Mouse (Mus musculus) heart, postnatal 36 days (tissue): ENCODE results near the gene Fam155a. TPM values are rescaled to one million over a fixed set of nuclear protein-coding genes. Genes with fewer than 3 reads are reported as not detected.
"Not testable (repeated sequence)": the region's sequence is repeated elsewhere in the genome, so short reads cannot be mapped to it uniquely, and the experiment has no call there.

Experiments used
- DNase-seq, 2 experiments: peaks; one replicate each; pipeline ENCODE4 v3.0.0; 2021 to 2022
- intact Hi-C: fragments of 180-260 bp; cut with DNase I; formaldehyde crosslinking; loops from one replicate; pipeline ENCODE4 v1.15.1; 2025
- total RNA-seq, 2 experiments: library from RNA; stranded (reverse); gene quantifications; 2 replicates each; pipeline ENCODE4 v1.2.3; 2021

Fam155a gene
- total RNA-seq, 2 experiments from 2014 or later = not detected

DNA sequence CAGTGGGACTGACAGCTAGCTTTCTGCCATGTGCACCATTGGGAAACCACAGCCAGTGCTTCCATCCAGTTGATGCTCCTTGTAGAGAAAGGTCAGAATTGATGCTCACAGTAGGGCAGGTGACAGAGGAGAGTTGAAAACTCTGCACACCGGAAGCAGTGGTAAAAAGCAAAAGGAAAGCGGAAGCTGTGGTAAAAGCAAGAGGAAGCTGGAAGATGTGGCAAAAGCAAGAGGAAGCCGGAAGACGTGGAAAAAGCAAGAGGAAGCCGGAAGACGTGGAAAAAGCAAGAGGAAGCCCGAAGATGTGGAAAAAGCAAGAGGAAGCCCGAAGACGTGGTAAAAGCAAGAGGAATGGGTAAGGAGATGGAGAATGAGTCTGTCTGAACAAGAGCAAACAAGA is 354.8 kb downstream of the Fam155a start:
- intact Hi-C loops = no loop called here
- no peak for DNase-seq

DNA sequence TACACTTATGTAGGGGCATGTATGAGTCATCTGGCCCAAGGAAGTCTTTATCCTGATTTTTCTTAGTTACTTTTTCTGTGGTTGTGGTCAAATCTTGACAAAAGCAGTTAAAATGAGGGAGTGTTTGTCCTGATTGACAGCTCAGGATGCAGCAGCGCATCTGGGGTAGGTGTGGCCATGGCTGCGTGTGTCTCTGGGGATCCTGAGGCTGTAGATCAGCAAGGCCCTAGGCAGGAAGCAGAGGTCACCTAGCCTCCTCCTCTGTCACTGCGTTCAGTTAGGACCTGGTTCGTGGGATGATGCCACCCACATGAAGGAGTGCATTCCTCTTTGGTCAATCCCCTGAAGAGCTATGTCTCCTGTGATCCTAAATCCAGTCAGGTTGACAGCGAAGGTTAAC is 362.5 kb downstream of the Fam155a start:
- intact Hi-C loops = no loop called here
- DNase-seq = no peak

DNA sequence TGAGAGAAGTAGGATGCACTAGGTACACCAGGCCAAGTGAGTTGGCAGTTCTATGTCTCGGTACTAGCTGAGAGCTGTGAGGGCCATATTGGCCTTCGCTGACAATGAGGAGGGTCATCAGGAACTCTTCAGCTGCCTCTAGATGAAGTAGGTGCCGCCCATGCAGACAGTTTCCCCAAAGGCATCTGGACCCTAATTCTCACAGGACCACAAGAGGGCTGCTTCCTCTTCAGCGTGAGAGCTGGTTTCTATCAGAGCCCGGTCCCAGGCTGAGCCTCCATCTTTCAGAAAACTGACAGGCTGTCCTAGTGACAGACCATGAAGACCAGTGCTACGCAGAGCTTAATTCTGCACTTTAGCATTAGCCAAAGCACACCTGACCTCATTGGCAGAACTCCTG is 364.8 kb downstream of the Fam155a start:
- intact Hi-C loops = no loop called here
- DNase-seq = no peak

DNA sequence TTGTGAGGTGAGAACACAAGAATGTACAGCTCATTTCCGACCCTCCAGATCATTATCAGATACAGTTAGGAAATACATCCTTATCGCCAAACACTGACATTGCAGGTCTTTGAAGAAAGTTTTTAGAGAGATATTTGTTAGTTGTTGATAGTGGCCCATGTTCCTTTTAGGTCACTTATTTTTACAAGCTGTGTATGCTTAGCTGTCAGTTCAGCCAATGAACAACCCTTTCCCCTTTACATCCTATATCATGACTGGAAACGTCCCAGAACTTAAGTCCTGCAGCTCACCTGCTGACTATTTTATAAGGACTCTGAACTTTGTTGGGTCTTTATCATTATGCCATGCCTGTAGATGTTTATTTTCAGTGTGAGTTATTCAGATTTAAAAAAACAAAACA is 366.3 kb downstream of the Fam155a start:
- DNase-seq = no peak
- intact Hi-C loops = no loop called here

DNA sequence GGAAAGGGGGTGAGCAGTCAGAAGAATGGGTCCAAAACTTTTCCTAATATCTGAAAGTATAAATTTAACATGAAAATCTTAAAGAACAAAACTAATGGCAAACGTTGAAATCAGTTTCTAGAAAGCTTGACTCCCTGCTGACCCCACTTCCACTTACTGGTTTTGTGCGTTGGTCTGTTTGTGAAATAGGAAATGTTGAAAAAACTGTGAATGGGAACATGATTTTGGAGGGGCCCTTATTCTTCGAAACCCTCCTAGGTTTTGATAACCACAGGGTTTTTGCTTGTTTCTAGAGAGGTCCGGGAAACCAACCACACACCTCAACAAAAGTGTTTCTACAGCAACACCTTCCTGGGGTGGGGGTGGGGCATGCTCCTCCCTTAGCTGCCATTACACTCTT is 368.6 kb downstream of the Fam155a start:
- no peak for DNase-seq
- intact Hi-C loops = no loop called here

DNA sequence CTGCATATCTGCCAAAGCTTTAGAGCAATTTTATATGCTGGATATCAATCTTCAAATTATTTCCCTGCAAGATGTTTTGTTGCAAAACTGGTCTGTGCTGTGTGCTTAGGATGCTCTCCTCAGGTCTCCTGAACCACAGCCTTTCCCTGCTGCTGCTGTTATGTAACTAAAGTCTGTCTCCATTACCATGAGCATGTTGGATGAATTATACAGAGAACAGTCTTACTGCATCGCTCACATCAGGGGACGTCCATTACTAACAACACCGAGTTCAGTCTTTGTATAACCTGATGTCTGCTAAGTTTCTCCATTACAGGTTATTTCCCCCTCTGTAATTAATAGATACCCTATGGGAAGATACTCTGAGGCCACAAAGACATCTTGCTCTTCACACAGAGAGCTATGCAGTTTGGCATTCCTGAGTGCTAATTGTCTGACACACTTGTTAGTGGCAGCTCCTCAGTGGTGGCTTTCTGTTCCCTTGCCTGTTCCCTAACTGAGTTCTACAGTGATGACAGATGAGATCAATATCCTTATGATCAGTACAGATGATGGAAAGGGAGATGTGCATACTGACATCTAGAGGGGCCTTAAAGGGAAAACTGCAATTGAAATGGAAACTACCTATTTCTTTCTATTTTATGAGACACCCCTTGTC is 372.2 kb downstream of the Fam155a start:
- DNase-seq = no peak
- intact Hi-C loops = no loop called here

DNA sequence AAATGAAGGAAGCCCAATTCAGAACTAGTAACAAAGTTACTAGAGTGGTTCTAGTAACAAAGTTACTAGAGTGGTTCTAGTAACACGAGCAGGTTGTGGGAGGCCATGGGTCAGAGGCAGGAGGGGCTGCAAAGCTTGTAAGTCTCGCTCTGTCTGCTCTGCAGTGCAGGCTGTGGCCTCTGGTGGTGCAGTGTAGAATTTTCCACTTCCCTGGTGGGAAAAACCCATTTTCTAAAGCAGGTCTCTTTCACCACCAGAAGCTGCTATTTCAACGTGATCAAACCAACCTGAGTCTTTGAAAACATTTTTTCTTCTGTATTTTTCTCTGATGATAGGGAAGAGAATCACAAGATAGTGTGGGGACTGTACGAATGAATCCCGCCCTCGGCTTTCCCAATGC is 372.9 kb downstream of the Fam155a start:
- no peak for DNase-seq
- intact Hi-C loops = no loop called here

DNA sequence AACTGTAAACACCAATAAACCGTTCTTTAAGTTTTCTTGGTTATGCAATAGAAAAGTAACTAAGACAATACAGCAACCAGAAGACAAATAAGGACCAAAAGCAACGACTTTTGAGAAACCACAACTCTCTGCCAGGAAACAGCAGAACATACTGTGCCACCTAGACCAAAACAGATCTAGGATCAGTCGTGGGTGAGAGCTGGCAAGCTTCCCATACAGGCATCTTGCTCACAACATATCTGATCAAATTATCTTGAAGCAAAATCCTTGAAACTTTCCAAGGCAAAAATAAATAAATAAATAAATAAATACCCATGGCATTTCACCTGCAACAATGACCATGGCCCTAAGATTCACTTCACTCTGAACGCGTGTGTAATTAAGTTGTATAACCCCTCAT is 376.3 kb downstream of the Fam155a start:
- intact Hi-C loops = no loop called here
- no peak for DNase-seq

DNA sequence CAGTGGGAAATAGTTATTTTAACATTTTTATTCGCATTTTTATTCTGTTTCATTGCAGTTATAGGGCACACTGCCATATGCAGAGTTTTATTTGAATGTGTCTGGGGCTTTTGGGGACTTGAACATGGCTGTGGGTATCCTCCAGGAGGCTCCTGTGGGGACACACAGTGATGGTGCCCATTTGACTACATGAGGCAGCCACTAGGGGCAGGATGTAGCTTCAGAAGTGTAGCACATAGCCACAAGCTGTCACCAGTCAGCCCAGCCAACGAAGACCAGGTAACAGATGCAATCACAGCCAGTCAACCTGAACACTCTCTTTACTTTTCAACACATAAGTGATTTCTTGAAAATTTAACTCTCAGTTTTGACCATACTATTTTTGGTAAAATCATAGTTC is 377.7 kb downstream of the Fam155a start:
- intact Hi-C loops = no loop called here
- no peak for DNase-seq

DNA sequence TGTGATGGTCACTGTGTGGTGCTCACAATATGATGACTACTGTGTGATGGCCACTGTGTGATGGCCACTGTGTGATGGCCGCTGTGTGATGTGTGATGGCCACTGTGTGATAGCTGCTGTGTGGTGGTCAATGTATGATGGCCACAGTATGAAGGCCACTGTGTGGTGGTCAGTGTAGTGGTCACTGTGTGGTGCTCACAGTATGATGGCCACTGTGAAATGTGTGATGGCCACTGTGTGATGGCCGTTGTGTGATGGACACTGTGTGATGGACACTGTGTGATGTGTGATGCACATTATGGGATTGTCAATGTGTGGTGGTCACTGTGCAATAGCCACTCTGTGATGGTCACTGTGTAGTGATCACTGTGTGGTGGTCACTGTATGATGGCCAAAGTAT is 380.7 kb downstream of the Fam155a start:
- DNase-seq, intact Hi-C loops: not testable (repeated sequence)

DNA sequence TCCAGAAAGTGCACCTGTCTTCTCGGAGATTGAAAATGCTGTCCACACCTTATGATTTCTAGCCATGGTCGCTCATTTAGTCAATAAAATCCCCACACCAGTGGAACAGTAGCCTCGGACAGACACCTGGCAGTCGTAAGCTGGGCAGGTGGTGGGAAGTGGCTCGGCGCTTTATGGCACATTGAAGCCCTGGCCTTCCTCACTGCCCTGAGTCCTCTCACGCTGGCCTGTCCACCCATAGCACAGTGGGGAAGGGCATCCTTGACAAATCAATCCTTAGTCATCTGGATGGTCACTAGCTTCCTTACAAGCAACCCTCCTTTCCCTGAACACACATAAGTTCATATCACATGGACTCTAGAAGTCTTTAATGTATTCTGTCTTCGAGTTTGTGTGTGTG is 401.8 kb downstream of the Fam155a start:
- intact Hi-C loops = no loop called here
- DNase-seq = no peak

DNA sequence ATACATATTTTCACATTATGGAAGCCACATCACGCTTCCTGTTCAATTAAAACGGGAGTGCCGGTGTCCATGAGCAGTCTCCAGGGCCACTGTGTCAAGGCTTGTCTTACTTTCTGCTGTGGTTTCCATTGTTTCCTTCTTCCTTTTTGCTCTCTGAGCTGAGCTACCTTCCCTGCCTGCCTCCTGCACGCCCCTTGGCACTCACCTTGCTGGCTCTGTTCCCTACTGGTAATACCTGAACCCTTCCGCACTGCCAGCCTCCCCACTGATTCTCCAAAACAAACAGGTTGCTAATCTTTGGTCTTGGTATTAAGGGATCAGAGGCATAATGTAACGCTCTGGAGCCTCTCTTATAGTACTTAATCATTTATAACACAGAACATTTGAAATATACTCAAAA is 403.2 kb downstream of the Fam155a start:
- intact Hi-C loops = no loop called here
- DNase-seq = no peak

DNA sequence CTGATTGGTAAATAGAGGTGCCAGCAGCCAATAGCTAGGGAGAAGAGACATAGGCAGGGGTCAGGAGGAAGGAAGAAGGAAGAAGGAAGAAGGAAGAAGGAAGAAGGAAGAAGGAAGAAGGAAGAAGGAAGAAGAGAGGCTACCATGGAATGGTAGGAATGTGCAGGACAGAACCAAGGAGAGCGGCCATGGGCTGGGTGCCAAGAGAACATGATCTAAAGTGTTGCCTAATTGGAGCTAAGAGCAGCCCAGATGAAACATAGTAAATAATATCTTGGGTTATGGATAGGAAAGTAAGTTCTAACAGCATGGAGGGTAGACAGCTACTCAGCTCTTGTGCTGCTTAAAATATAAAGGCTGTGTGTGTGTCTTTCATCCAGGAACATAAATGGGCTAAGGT is 405.6 kb downstream of the Fam155a start:
- DNase-seq = no peak
- intact Hi-C loops = no loop called here

DNA sequence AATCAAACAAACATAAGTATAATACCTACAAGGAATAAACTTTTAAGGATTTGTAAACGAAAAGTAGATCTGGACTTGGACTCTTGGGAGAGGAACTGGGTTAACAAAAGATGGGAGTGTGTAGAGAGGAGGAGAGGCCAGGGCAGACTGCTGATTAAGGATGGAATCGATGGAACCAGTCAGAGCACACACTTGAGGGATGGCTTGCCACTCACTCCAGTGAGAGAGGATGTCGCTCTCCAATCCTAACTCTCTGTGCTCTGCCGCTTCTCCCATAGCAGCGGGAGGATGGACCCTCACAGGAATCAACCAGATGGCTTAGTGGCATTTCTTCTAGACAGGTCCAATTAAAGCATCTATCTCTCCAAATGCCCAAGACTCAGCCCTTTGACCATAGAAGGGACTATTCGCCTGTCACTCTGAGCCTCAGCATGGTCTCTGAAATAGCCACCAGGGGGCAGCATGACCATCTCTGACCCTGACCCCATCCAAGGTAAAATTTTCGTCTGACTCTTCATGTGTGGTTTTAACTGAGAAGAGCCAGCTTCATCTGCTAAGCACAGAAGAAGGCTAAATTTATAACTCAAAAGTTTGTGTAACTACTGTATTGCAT is 422.3 kb downstream of the Fam155a start:
- intact Hi-C loops = loop anchor here (5.0 kb wide), 1 partner anchor 589 kb away; no protein-coding TSS in a partner anchor
- DNase-seq = peak; percentile 4 to 9

DNA sequence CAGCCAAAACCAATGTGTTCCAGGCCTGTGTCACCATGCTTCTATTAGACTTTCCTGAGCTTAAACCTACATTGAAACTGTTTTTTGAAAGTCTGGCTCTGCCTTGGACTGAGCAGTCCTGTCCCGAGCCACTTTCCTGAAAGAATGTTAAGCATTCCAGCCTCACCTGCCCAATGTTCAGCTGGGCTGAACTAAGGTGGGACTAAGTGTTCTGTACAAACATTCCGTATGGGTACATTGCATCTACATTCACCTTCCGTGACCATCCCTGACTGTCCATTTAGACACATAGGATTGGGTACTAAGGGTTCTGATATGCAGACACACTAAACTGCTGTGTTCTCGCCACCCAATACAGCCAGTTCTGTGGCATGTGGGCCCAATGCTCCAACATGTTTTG is 423.8 kb downstream of the Fam155a start:
- intact Hi-C loops = loop anchor here (5.0 kb wide), 1 partner anchor 590 kb away; no protein-coding TSS in a partner anchor
- no peak for DNase-seq

DNA sequence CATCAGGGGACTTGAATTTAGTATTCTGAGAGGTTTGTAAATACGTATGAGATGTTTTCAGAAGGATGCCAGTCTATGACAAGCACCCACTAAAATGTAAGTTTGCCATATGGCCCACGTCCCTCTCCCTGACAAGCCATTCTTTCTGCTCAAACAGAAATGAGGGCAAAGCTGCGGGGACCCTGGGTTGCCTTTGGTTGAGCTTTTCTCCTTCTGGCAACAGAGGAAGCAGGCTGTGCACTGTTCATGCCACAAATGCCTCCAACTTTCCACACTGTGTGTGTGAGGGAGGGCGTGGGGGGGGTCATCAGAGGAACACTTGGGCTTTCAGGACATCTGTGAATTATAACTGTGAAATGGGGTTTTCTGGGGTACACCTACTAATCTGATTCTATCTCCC is 426.8 kb downstream of the Fam155a start:
- DNase-seq = no peak
- intact Hi-C loops = no loop called here

DNA sequence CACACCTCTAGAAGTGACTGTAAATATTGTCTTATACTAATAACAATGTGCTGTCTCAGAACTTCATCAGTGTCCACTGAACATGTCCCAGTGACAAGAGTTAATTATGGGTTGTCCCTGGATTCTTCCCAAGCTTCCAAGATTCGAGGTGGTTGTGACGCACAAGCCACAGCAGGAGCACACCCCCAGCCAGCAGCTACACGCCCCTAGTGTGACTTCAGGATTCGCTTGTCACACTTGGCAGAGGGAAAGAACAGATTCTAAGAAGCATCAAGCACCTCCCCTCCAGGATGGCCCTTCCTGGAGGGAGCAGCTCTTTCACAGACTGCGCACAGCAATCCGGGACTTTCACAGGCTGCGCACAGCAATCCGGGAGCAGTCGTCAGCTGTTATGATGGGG is 428.0 kb downstream of the Fam155a start:
- DNase-seq = no peak
- intact Hi-C loops = no loop called here

DNA sequence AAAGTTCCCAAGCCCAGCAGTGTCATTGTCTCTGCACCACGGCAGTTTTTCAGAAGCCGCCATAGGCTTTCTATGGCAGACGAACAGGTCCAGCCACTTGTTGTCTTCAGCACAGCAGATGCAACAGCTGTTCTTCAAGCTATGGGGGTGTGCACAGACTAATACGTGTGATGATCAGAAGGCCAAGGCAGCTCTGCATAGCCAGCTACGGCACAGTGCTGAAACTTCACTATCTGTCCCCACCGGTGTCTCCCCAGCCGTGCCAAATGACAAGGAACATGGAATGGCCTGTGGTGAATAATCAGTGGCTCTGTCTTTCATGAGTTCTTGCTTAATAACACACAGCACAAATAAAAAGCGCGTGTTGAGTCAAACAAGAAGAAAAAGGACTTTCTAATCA is 428.4 kb downstream of the Fam155a start:
- intact Hi-C loops = no loop called here
- DNase-seq = no peak

DNA sequence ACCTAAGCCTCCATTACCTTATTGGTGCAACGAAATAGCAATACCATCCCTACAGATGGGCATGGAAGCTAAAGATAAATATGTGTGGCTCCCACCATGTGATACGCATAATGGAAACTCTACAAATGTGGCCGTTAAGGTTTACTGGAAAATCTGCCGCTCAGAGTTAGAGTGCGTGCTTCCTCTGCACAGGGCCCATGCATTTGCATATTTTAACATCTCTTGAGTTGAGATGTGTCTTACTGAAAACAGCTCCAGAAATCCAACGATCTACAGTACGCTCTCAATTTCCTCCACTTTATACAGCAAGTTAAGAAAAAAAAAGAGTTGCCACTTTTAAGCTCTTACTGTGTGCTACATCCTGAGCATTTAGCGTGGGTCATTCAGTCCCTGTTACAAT is 433.1 kb downstream of the Fam155a start:
- no peak for DNase-seq
- intact Hi-C loops = no loop called here

DNA sequence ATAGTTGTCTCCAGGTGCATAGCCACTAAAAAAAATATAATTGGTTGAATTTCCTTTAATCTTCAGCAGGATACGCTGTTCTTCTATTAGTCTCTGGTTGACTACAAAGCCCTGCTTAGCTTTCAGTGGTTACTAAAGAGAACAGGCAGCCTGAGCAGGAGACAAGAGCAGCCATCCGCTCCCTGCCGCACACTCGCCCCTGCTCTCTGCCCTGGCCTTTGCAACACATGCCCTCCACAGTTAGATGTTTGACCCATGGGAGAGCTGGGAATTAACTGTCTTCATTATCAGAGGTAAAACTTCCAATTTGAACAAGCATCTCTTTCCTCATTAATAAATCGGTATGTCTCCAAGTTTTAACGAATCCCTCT is 435.0 kb downstream of the Fam155a start:
- intact Hi-C loops = no loop called here
- DNase-seq = no peak

DNA sequence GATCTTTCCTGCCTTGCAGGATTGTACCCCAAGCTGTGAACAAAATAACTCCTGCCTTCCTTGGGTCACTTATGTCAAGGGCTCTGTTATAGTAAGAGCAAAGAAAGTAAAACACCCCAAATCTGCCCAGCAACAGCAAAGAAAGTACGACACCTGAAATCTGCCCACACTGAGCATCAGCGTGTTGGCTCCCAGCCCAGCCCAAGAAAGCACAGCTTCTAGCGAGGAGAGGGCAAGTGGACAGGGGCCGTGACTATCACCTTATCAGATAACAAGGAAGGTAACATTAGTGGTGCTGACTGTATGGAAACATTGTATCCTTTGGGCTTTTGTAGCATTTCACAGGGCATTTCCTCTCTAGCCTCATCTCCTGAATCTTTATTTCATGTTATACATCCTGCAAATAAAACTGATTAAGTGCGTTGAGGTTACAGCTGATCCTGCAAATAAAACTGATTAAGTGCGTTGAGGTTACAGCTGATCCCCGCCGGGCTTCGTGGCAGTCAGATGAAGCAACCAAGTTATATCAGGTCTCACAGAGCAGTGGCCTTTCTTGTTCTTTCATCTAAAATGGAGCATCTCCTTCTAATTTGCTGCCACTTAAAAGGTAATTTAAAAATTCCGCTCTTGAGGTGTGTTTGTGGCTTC is 435.6 kb downstream of the Fam155a start:
- DNase-seq = no peak
- intact Hi-C loops = no loop called here

DNA sequence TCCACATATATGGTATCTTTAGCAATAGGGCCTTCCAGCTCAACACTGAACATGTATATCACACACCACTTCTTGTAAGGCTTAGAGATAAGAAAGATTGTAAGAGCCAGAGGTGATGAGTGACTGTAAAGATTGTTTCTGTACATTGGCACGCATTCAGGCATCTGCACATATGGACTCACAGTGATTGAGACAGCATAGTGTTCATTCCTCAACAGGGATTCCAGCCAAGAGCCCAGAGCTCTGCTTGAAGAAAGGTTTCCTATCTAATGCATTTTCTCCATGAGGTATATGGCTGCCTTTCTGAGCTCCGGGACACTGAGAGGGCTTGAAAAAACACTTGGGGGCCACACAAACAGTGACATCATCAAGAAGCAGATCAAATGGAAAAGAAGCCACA is 438.2 kb downstream of the Fam155a start:
- DNase-seq = no peak
- intact Hi-C loops = no loop called here
